Mouse (Mus musculus): ENCODE measurements at regions not wholly inside any gene's neighbourhood (a gene's known extent, or its start where the extent isn't known, plus 50 kb on each side); places are given as distances from the start of the nearest gene placed in this dataset.

DNA sequence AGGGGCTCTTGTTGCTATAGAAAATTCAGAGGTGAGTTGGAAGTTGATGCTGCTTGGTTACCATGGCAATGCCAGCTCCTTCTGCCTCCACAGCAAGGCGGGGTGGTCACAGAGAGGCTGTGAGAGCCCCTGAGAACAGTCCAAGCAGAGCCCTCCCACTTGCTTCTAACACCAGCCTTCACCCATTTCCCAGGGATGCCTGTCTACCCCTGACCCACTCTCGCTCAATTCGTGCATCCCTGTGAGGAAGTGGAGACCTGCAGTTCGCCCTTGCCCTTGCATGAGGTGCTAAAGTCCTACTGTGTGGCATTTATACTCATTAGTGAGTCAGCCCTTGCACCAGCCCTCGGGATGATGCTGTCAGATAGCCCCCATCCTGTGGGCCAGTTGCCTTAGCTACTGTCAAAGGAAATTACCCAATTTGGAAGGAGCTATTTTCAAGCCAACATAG is 82.1 kb upstream of the Bod1 start:
- no peaks in the 10 kb centered on the region for H3K27me3 ChIP-seq (ENCODE audit: insufficient read depth, poor library complexity, severe bottlenecking)

GRCm38 (mm10) chr11:31754416-31754815 is 82.7 kb upstream of the Bod1 start:
- DNase-seq (ENCODE audit: low spot score) = no peak
- Histone ChIP-seq H3K4me1 (replicated peaks) (peaks cover 43% of the 10 kb centered on the region), H3K4me3 (no peak overlapping the region), H3K36me3 (no peaks in the 10 kb centered on the region), H3K27ac (peak overlapping the region; percentile 31; the same call in 1 of the 2 replicates), H3K27me3 (ENCODE audit: insufficient read depth, poor library complexity, severe bottlenecking) (no peaks in the 10 kb centered on the region), H3K9me3 (no peaks in the 10 kb centered on the region)
- whole genome bisulfite sequencing = 50% methylated on average over 4 of the region's 4 CpGs

More for the DNA sequence above, 82.1 kb upstream of the Bod1 start:
- no peak overlapping the region for H3K27ac ChIP-seq
- H3K9me3 ChIP-seq = no peaks in the 10 kb centered on the region
- H3K4me3 ChIP-seq = no peak overlapping the region
- no peak for DNase-seq (ENCODE audit: low spot score)
- H3K36me3 ChIP-seq = no peaks in the 10 kb centered on the region
- 59% methylated on average over 5 of the region's 5 CpGs for WGBS
- peaks cover 44% of the 10 kb centered on the region for H3K4me1 ChIP-seq (replicated peaks)

DNA sequence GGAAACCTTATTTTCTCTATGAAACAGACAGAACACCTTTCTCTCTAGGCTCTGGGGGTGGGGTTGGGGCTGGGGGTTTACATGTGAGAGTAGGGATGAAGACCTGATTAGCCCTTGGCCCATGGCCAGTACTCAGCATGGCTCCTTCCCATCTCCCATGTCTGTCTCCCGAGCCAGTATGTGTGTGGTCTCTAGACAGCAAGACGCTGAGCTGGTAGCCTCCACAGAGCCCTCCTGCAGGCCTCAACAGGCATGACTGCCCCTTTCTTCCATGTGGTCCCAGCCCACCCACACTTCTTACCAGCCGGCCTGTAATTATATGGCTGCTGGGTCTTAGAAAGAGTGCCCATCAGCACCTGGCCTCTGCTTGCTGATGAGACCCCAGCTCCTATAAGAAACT is 84.2 kb upstream of the Bod1 start:
- no peaks in the 10 kb centered on the region for H3K36me3 ChIP-seq
- no peaks in the 10 kb centered on the region for H3K9me3 ChIP-seq
- H3K27me3 ChIP-seq (ENCODE audit: insufficient read depth, poor library complexity, severe bottlenecking) = no peaks in the 10 kb centered on the region
- H3K4me3 ChIP-seq = no peak overlapping the region
- no peak for DNase-seq (ENCODE audit: low spot score)
- 39% methylated on average over 3 of the region's 3 CpGs for WGBS
- H3K4me1 ChIP-seq (replicated peaks) = peaks cover 54% of the 10 kb centered on the region
- H3K27ac ChIP-seq = no peak overlapping the region

DNA sequence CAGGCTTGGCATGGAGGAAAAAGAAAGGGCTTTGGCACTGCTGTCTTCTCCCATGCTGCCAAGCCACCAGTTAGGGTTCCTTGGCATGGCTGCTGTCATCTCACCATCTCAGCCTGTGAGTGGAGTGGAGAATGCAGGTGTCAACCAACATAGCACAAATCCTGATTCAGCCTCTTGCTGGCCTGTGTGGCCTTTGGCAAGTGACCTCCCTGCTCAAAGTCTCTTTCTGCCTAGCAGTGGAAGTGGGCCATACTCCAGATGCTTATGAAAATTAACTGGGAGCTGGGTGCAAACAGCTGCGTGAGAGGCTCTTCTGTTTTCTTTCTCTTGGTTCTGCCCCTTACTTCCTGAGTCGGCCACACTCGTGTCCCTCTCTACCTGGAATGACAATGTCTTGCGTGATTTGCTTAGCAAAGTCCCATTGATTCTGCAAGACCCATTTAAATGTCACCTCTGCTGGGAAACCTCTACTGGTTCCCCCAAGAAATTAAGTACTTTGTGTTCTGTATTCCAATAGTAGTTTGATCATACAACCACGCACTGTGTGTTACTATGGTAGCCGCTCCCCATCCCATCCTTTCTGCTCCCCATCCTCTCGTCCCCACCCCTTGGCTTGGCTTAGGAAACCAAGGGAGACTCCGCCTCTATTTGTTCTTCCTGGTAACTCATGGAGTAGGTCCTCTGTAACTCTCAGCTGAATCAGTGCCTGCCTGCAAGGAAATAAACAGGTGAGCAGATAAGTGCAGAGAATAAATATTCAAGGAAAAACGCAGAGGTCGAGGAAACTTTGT is 84.9 kb upstream of the Bod1 start:
- Histone ChIP-seq H3K4me1 (replicated peaks) (peaks cover 58% of the 10 kb centered on the region), H3K36me3 (no peaks in the 10 kb centered on the region), H3K27me3 (ENCODE audit: insufficient read depth, poor library complexity, severe bottlenecking) (no peaks in the 10 kb centered on the region), H3K27ac (no peak overlapping the region), H3K9me3 (no peaks in the 10 kb centered on the region), H3K4me3 (no peak overlapping the region)
- DNase-seq (ENCODE audit: low spot score) = no peak
- 83% methylated on average over 10 of the region's 10 CpGs for WGBS

DNA sequence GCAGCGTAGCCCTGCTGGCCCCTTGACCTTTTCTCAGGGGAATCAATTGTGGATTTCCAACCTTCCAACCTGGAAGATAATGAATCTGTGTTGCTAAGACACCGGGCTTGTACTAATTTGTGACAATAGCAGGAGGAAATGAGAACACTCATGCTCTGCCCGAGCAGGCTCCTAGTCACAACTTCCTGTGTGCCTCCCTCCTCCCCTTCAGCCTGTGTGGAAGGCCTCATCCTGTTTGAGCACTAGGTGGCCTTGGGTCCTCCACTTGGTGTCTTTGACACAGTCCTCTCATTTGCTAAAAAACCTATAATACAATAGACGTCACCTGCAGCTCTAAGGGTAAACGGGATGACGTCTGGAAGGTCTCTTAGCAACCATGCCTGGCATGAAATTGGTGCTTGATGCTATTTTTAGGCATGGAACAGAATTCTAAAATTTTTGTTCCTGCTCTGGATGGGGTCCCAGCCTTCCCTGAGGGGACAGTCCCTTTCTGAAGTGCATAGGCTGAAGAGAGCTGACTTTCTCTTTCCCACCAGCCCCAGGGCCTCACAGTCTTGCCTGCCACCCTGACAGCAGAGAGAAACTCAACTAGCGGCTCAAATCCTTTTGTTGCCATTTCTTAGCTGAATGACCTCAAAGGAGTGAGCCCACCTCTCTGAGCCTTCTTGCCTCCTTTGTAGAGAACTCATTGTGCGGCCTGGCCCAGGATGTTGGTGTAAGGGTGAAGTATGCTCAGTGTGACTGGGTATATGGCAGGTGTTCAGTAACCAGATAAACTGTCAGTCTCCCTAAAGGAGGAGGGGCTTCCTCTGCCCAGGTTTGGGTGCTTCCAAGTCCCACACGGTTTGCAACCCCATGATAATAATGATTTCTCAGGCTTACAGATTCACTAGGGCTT is 88.4 kb upstream of the Bod1 start:
- no peaks in the 10 kb centered on the region; the same call in 1 of the 2 replicates for H3K27me3 ChIP-seq (ENCODE audit: insufficient read depth, poor library complexity, severe bottlenecking)
- H3K36me3 ChIP-seq = no peaks in the 10 kb centered on the region
- no peak for DNase-seq (ENCODE audit: low spot score)
- no peak overlapping the region for H3K4me3 ChIP-seq
- WGBS = 37% methylated on average over 9 of the region's 9 CpGs
- H3K9me3 ChIP-seq = no peaks in the 10 kb centered on the region
- H3K27ac ChIP-seq = peak overlapping the region; percentile 73
- H3K4me1 ChIP-seq (replicated peaks) = peaks cover 37% of the 10 kb centered on the region

DNA sequence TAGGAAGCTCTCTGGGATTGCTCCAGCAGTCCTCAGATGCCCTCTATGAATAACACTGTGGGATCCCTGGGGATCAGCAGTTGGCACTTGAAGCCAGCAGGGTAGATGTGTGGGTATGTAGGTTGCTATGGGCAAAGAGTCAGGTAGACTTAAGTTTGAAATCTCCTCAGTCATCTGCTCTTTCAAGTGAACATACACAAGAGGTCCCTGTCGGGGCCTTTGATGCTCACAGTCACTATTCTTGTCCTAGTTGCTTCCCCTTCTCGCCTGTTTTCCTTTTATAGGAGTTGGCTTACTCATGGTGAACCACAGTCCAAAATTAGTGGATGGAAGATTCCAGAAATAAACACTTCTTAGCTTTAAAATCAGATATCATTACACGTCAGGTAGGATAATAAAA is 92.2 kb upstream of the Bod1 start:
- Histone ChIP-seq H3K36me3 (no peaks in the 10 kb centered on the region), H3K27me3 (ENCODE audit: insufficient read depth, poor library complexity, severe bottlenecking) (no peaks in the 10 kb centered on the region; the same call in 1 of the 2 replicates), H3K4me3 (no peak overlapping the region), H3K27ac (no peak overlapping the region), H3K9me3 (no peaks in the 10 kb centered on the region), H3K4me1 (replicated peaks) (peaks cover 32% of the 10 kb centered on the region)
- WGBS = 85% methylated on average over 3 of the region's 3 CpGs
- no peak for DNase-seq (ENCODE audit: low spot score)

- H3K4me1 ChIP-seq (replicated peaks) = peaks cover 21% of the 10 kb centered on the region
- DNase-seq (ENCODE audit: low spot score) = no peak
- WGBS = 85% methylated on average over 5 of the region's 5 CpGs
- no peaks in the 10 kb centered on the region for H3K9me3 ChIP-seq
- H3K4me3 ChIP-seq = no peak overlapping the region
- no peak overlapping the region for H3K27ac ChIP-seq
- no peaks in the 10 kb centered on the region; the same call in 1 of the 2 replicates for H3K27me3 ChIP-seq (ENCODE audit: insufficient read depth, poor library complexity, severe bottlenecking)
- no peaks in the 10 kb centered on the region for H3K36me3 ChIP-seq
Observed at GRCm38 (mm10) chr11:31766296-31766695, 94.6 kb upstream of the Bod1 start.

GRCm38 (mm10) chr11:31767727-31768495 is 96.2 kb upstream of the Bod1 start:
- Histone ChIP-seq H3K4me3 (no peak overlapping the region), H3K27me3 (ENCODE audit: insufficient read depth, poor library complexity, severe bottlenecking) (no peaks in the 10 kb centered on the region), H3K4me1 (replicated peaks) (peaks cover 26% of the 10 kb centered on the region), H3K27ac (0 out of 2 replicates have a peak overlapping the region, but pooled peaks have one; percentile 6), H3K36me3 (no peaks in the 10 kb centered on the region), H3K9me3 (no peaks in the 10 kb centered on the region)
- 49% methylated on average over 10 of the region's 10 CpGs for WGBS
- no peak for DNase-seq (ENCODE audit: low spot score)

DNA sequence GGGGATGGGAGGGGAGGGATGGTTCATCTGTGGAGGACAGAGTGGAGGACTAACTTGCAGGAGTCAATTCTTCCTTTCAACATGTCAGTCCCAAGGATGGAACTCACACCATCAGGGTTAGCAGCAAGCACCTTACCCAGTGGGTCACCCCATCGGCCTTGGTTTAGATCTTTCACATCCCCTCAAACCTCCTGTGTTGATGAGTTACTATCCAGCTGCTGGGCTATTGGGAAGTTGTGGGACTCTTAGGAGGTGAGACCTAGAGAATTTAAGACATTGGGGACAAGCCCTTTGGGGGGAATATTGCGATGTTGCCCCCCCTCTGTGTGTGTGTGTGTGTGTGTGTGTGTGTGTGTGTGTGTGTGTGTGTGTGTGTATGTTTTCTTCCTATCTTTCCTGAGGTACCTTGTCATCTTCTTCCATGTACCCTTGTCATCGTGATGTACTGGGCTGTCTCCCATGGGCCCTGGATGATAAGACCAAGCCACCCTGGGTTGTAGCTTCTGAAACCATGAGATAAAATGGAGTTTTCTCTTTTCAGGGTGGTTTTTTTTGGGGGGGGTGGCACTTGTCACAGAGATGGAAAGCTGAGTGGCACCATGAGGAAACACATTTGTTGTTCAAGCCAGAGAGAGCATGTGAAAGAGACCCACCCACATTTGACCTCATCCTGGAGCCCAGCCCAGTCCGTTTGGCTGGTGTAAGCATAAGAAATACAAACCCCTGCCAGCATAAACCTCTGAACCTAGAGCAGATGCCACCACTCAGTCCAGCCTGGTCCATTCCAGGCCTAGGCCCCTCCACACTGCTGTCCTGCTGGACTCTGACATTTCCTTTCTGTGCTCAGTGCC is 98.3 kb upstream of the Bod1 start:
- no peak for DNase-seq (ENCODE audit: low spot score)
- peak overlapping the region; percentile 75 for H3K27ac ChIP-seq
- H3K4me1 ChIP-seq (replicated peaks) = peaks cover 26% of the 10 kb centered on the region
- no peaks in the 10 kb centered on the region for H3K27me3 ChIP-seq (ENCODE audit: insufficient read depth, poor library complexity, severe bottlenecking)
- H3K4me3 ChIP-seq = no peak overlapping the region
- no peaks in the 10 kb centered on the region for H3K36me3 ChIP-seq
- peaks cover 7% of the 10 kb centered on the region; the same call in 1 of the 2 replicates for H3K9me3 ChIP-seq
- 88% methylated on average over 4 of the region's 4 CpGs for WGBS

- H3K27me3 ChIP-seq (ENCODE audit: insufficient read depth, poor library complexity, severe bottlenecking) = no peaks in the 10 kb centered on the region
- H3K4me3 ChIP-seq = no peak overlapping the region
- 73% methylated on average over 7 of the region's 7 CpGs for WGBS
- H3K27ac ChIP-seq = peak overlapping the region; percentile 75
- peaks cover 7% of the 10 kb centered on the region; the same call in 1 of the 2 replicates for H3K9me3 ChIP-seq
- H3K36me3 ChIP-seq = no peaks in the 10 kb centered on the region
- peaks cover 26% of the 10 kb centered on the region for H3K4me1 ChIP-seq (replicated peaks)
- DNase-seq (ENCODE audit: low spot score) = no peak
Observed at GRCm38 (mm10) chr11:31770881-31771280, 99.2 kb upstream of the Bod1 start.

- Histone ChIP-seq H3K27ac (peak overlapping the region; percentile 75), H3K4me1 (replicated peaks) (peaks cover 26% of the 10 kb centered on the region), H3K36me3 (no peaks in the 10 kb centered on the region), H3K9me3 (peaks cover 7% of the 10 kb centered on the region; the same call in 1 of the 2 replicates), H3K4me3 (no peak overlapping the region), H3K27me3 (ENCODE audit: insufficient read depth, poor library complexity, severe bottlenecking) (no peaks in the 10 kb centered on the region)
- WGBS = 88% methylated on average over 6 of the region's 6 CpGs
- no peak for DNase-seq (ENCODE audit: low spot score)
Observed at GRCm38 (mm10) chr11:31771491-31772439, 100.1 kb upstream of the Bod1 start.

All from hindbrain, embryonic 10.5 days (tissue).